Mouse (Mus musculus) heart, embryonic 16.5 days (tissue): Measurements from ENCODE around the gene Maml3. TPM values are rescaled to one million over a fixed set of nuclear protein-coding genes. Genes with fewer than 3 reads are reported as not detected.

Experiments used
- ATAC-seq: fragments of 200-750 bp; cut with Nextera tagmentation; replicated peaks from 2 replicates; pipeline ENCODE4 v1.8.0; 2017; ENCODE audit warnings: moderate number of reproducible peaks; ENCODE audit not compliant: insufficient read depth, low FRiP score; ENCODE audit errors: extremely low read depth
- H3K27ac ChIP-seq: fragments of 300-500 bp; sonication (generic); 2 replicates; pipeline ENCODE4 v1.5.1; 2014; ENCODE audit warnings: mild to moderate bottlenecking, low read length, control low read depth, moderate library complexity
- H3K27me3 ChIP-seq: fragments of 300-500 bp; sonication (generic); 2 replicates; pipeline ENCODE4 v1.6.1; 2014; ENCODE audit warnings: low read length, mixed read lengths; ENCODE audit not compliant: control insufficient read depth, insufficient read depth
- H3K36me3 ChIP-seq: fragments of 300-500 bp; sonication (generic); 2 replicates; pipeline ENCODE4 v1.6.1; 2014; ENCODE audit not compliant: control insufficient read depth, insufficient read depth
- H3K4me1 ChIP-seq: fragments of 300-500 bp; sonication (generic); 2 replicates; pipeline ENCODE4 v1.6.1; 2014; ENCODE audit warnings: low read length, mixed read lengths; ENCODE audit not compliant: control insufficient read depth, insufficient read depth
- H3K4me2 ChIP-seq: fragments of 300-500 bp; sonication (generic); 2 replicates; pipeline ENCODE4 v1.6.1; 2014; ENCODE audit warnings: low read depth, mild to moderate bottlenecking, control low read depth, low read length
- H3K4me3 ChIP-seq: fragments of 300-500 bp; sonication (generic); 2 replicates; pipeline ENCODE4 v1.5.1; 2014; ENCODE audit warnings: mild to moderate bottlenecking, control low read depth, low read length
- H3K9ac ChIP-seq: fragments of 300-500 bp; sonication (generic); 2 replicates; pipeline ENCODE4 v1.6.1; 2014; ENCODE audit warnings: low read length, control low read depth
- H3K9me3 ChIP-seq: fragments of 300-500 bp; sonication (generic); replicated peaks from 2 replicates; pipeline ENCODE4 v1.6.1; 2016; ENCODE audit warnings: low read length; ENCODE audit not compliant: control insufficient read depth
- WGBS: fragments of 180-500 bp; shearing (Covaris S2); extraction: QIAGEN DNeasy Blood & Tissue Kit; methylation state at CpG from one replicate; pipeline ENCODE4 v1.1.7; 2014; 5-methylcytosine and 5-hydroxymethylcytosine counted together
- polyA plus RNA-seq: library from polyadenylated mRNA; unstranded; fragments of >200 nt; fragmentation: Nextera tagmentation; extraction: Ambion mirVana; gene quantifications from 2 replicates; pipeline ENCODE4 v1.2.1, GENCODE M21; 2015

Maml3 gene
- polyA plus RNA-seq, 1 experiment from 2014 or later = 2.6 TPM

- Histone ChIP-seq H3K4me2 (no peak overlapping the region), H3K9ac (no peak overlapping the region), H3K27ac (no peak overlapping the region), H3K4me3 (no peak overlapping the region), H3K36me3 (no peaks in the 10 kb centered on the region), H3K9me3 (no peaks in the 10 kb centered on the region), H3K4me1 (no peaks in the 10 kb centered on the region), H3K27me3 (no peaks in the 10 kb centered on the region)
- no peak for ATAC-seq
- 80% methylated on average over 6 of the region's 6 CpGs for WGBS
Observed at GRCm38 (mm10) chr3:51986507-51986906, 118.4 kb downstream of the Maml3 start.

GRCm38 (mm10) chr3:51981496-51981895 lies 123.4 kb downstream of the Maml3 start:
- ATAC-seq = no peak
- Histone ChIP-seq H3K9ac (no peak overlapping the region), H3K36me3 (no peaks in the 10 kb centered on the region), H3K4me3 (no peak overlapping the region), H3K9me3 (no peaks in the 10 kb centered on the region), H3K27me3 (no peaks in the 10 kb centered on the region), H3K27ac (no peak overlapping the region), H3K4me2 (no peak overlapping the region), H3K4me1 (no peaks in the 10 kb centered on the region)
- WGBS = 75% methylated on average over 5 of the region's 5 CpGs

GRCm38 (mm10) chr3:51977654-51978352 lies 127.1 kb downstream of the Maml3 start:
- ATAC-seq = no peak
- no peaks in the 10 kb centered on the region for H3K4me1 ChIP-seq
- no peak overlapping the region for H3K4me3 ChIP-seq
- H3K36me3 ChIP-seq = no peaks in the 10 kb centered on the region
- no peak overlapping the region for H3K9ac ChIP-seq
- H3K27ac ChIP-seq = no peak overlapping the region
- 66% methylated on average over 8 of the region's 8 CpGs for WGBS
- H3K27me3 ChIP-seq = no peaks in the 10 kb centered on the region
- no peak overlapping the region for H3K4me2 ChIP-seq
- H3K9me3 ChIP-seq = no peaks in the 10 kb centered on the region

- Histone ChIP-seq H3K4me3 (no peak overlapping the region), H3K36me3 (no peaks in the 10 kb centered on the region)
- ATAC-seq = no peak
Observed at GRCm38 (mm10) chr3:51974601-51975000, 130.3 kb downstream of the Maml3 start.

GRCm38 (mm10) chr3:51974153-51974552 lies 130.7 kb downstream of the Maml3 start:
- Histone ChIP-seq H3K27ac (no peak overlapping the region), H3K9ac (no peak overlapping the region), H3K36me3 (no peaks in the 10 kb centered on the region), H3K9me3 (no peaks in the 10 kb centered on the region), H3K4me3 (no peak overlapping the region), H3K4me2 (no peak overlapping the region), H3K4me1 (no peaks in the 10 kb centered on the region), H3K27me3 (no peaks in the 10 kb centered on the region)
- WGBS = 88% methylated on average over 6 of the region's 6 CpGs
- ATAC-seq = no peak

More at GRCm38 (mm10) chr3:51974601-51975000, 130.3 kb downstream of the Maml3 start:
- H3K9ac ChIP-seq = no peak overlapping the region
- H3K27me3 ChIP-seq = no peaks in the 10 kb centered on the region
- H3K4me1 ChIP-seq = no peaks in the 10 kb centered on the region
- H3K4me2 ChIP-seq = no peak overlapping the region
- no peak overlapping the region for H3K27ac ChIP-seq
- no peaks in the 10 kb centered on the region for H3K9me3 ChIP-seq
- WGBS = 85% methylated on average over 7 of the region's 7 CpGs

GRCm38 (mm10) chr3:51972576-51972975 lies 132.3 kb downstream of the Maml3 start:
- H3K9ac ChIP-seq = no peak overlapping the region
- no peak overlapping the region for H3K4me3 ChIP-seq
- H3K27me3 ChIP-seq = no peaks in the 10 kb centered on the region
- H3K4me2 ChIP-seq = no peak overlapping the region
- H3K27ac ChIP-seq = no peak overlapping the region
- H3K4me1 ChIP-seq = no peaks in the 10 kb centered on the region
- no peaks in the 10 kb centered on the region for H3K9me3 ChIP-seq
- 67% methylated on average over 6 of the region's 6 CpGs for WGBS
- no peak for ATAC-seq
- H3K36me3 ChIP-seq = no peaks in the 10 kb centered on the region

- no peak for ATAC-seq
- WGBS = 62% methylated on average over 2 of the region's 2 CpGs
Observed at GRCm38 (mm10) chr3:51970489-51970888, 134.4 kb downstream of the Maml3 start.

GRCm38 (mm10) chr3:51969451-51969850 lies 135.4 kb downstream of the Maml3 start:
- no peak overlapping the region for H3K4me3 ChIP-seq

More at GRCm38 (mm10) chr3:51970489-51970888, 134.4 kb downstream of the Maml3 start:
- H3K27ac ChIP-seq = no peak overlapping the region
- H3K27me3 ChIP-seq = no peaks in the 10 kb centered on the region
- H3K4me1 ChIP-seq = no peaks in the 10 kb centered on the region
- H3K9me3 ChIP-seq = no peaks in the 10 kb centered on the region
- H3K4me3 ChIP-seq = no peak overlapping the region
- H3K4me2 ChIP-seq = no peak overlapping the region
- H3K9ac ChIP-seq = no peak overlapping the region
- no peaks in the 10 kb centered on the region for H3K36me3 ChIP-seq

GRCm38 (mm10) chr3:51965841-51966240 lies 139.0 kb downstream of the Maml3 start:
- no peak for ATAC-seq
- no peak overlapping the region for H3K9ac ChIP-seq
- 54% methylated on average over 7 of the region's 7 CpGs for WGBS

More at GRCm38 (mm10) chr3:51969451-51969850, 135.4 kb downstream of the Maml3 start:
- Histone ChIP-seq H3K9ac (no peak overlapping the region), H3K4me1 (peaks cover 5% of the 10 kb centered on the region), H3K27me3 (no peaks in the 10 kb centered on the region), H3K9me3 (no peaks in the 10 kb centered on the region), H3K4me2 (no peak overlapping the region), H3K36me3 (no peaks in the 10 kb centered on the region), H3K27ac (no peak overlapping the region)
- no peak for ATAC-seq
- WGBS = 82% methylated on average over 6 of the region's 6 CpGs

More at GRCm38 (mm10) chr3:51965841-51966240, 139.0 kb downstream of the Maml3 start:
- Histone ChIP-seq H3K27me3 (no peaks in the 10 kb centered on the region), H3K36me3 (no peaks in the 10 kb centered on the region), H3K4me2 (no peak overlapping the region), H3K4me3 (no peak overlapping the region), H3K9me3 (no peaks in the 10 kb centered on the region), H3K27ac (no peak overlapping the region), H3K4me1 (peaks cover 21% of the 10 kb centered on the region)
